Mouse (Mus musculus) liver, adult 2 months (tissue): Measurements from ENCODE around the gene Afdn. TPM values are rescaled to one million over a fixed set of nuclear protein-coding genes. Genes with fewer than 3 reads are reported as not detected.
"Not testable (repeated sequence)": the region's sequence is repeated elsewhere in the genome, so short reads cannot be mapped to it uniquely, and the experiment has no call there.

Experiments
- DNase-seq: peaks from one replicate; pipeline ENCODE4 v3.0.0-alpha.2; 2011; ENCODE audit warnings: low read depth, low spot score; ENCODE audit errors: extremely low read depth
- H3K27ac ChIP-seq: fragments of 200-500 bp; replicated peaks from 2 replicates; pipeline ENCODE4 v1.5.1; 2012; ENCODE audit warnings: low read depth, mild to moderate bottlenecking, control low read depth, inconsistent platforms, low read length; ENCODE audit not compliant: insufficient read depth
- H3K27me3 ChIP-seq: fragments of 200-500 bp; 2 replicates; pipeline ENCODE4 v1.6.1; 2012; ENCODE audit warnings: mild to moderate bottlenecking, moderate library complexity, low read length, inconsistent platforms; ENCODE audit not compliant: control insufficient read depth, insufficient read depth
- H3K36me3 ChIP-seq: fragments of 200-500 bp; 2 replicates; pipeline ENCODE4 v1.6.1; 2012; ENCODE audit warnings: low read length, inconsistent platforms; ENCODE audit not compliant: control insufficient read depth, insufficient read depth
- H3K4me1 ChIP-seq: fragments of 200-500 bp; 2 replicates; pipeline ENCODE4 v1.6.1; 2011; ENCODE audit warnings: low read length; ENCODE audit not compliant: control insufficient read depth, insufficient read depth
- H3K4me3 ChIP-seq: fragments of 200-500 bp; 2 replicates; pipeline ENCODE4 v1.5.1; 2011; ENCODE audit warnings: low read depth, mild to moderate bottlenecking, control low read depth, low read length, moderate library complexity; ENCODE audit not compliant: insufficient read depth
- H3K79me2 ChIP-seq: fragments of 200-500 bp; 2 replicates; pipeline ENCODE4 v1.6.1; 2012; ENCODE audit warnings: inconsistent platforms, mild to moderate bottlenecking, low read length, moderate library complexity; ENCODE audit not compliant: control insufficient read depth, insufficient read depth
- H3K9ac ChIP-seq: fragments of 200-500 bp; 2 replicates; pipeline ENCODE4 v1.6.1; 2012; ENCODE audit warnings: low read depth, mild to moderate bottlenecking, control low read depth, inconsistent platforms, low read length
- CTCF ChIP-seq: fragments of 200-500 bp; IDR thresholded peaks from 2 replicates; pipeline ENCODE4 v1.5.1; 2011; ENCODE audit warnings: low read depth, low read length, control low read depth
- POLR2A ChIP-seq: fragments of 200-500 bp; IDR thresholded peaks from 2 replicates; pipeline ENCODE4 v1.6.1; 2011; ENCODE audit warnings: low read length, control low read depth; ENCODE audit not compliant: insufficient read depth; ENCODE audit errors: extremely low read depth
- WGBS: fragments of 180-500 bp; shearing (Covaris S2); methylation state at CpG from one replicate; pipeline ENCODE4 v1.1.7; 2018; 5-methylcytosine and 5-hydroxymethylcytosine counted together
- polyA plus RNA-seq: library from polyadenylated mRNA; depleted of rRNA; stranded (reverse); fragments of >200 nt; gene quantifications from 2 replicates; pipeline ENCODE4 v1.2.3, GENCODE M21; 2012
- total RNA-seq: library from RNA; depleted of rRNA; stranded (reverse); fragments of >200 nt; gene quantifications from 2 replicates; pipeline ENCODE4 v1.2.3, GENCODE M21; 2014

The Afdn gene
- total and polyA plus RNA-seq, 2 experiments: 15.9 to 41.3 TPM

- Histone ChIP-seq H3K27ac (no peak overlapping the region), H3K36me3 (no peaks in the 10 kb centered on the region)
- WGBS: 93% methylated on average over 6 of the region's 6 CpGs
Observed at GRCm38 (mm10) chr17:13754940-13755339, 5.4 kb upstream of the Afdn start.

GRCm38 (mm10) chr17:13758586-13758985 is 1.8 kb upstream of the Afdn start:
- peaks cover 10% of the 10 kb centered on the region for H3K79me2 ChIP-seq
- TF ChIP-seq POLR2A: no peak
- TF ChIP-seq CTCF: no peak
- H3K27me3 ChIP-seq: no peaks in the 10 kb centered on the region
- H3K4me3 ChIP-seq: no peak overlapping the region
- no peak overlapping the region for H3K9ac ChIP-seq
- no peak overlapping the region for H3K27ac ChIP-seq
- no peak for DNase-seq
- H3K4me1 ChIP-seq: peaks cover 6% of the 10 kb centered on the region
- 92% methylated on average over 7 of the region's 7 CpGs for WGBS
- no peaks in the 10 kb centered on the region for H3K36me3 ChIP-seq

More at GRCm38 (mm10) chr17:13754940-13755339, 5.4 kb upstream of the Afdn start:
- Histone ChIP-seq H3K9ac (no peak overlapping the region), H3K4me1 (peaks cover 3% of the 10 kb centered on the region; the same call in 1 of the 2 replicates), H3K27me3 (no peaks in the 10 kb centered on the region), H3K79me2 (no peaks in the 10 kb centered on the region), H3K4me3 (no peak overlapping the region)
- no peak for DNase-seq
- no peak for TF ChIP-seq POLR2A
- TF ChIP-seq CTCF: no peak

- Histone ChIP-seq H3K4me1 (peaks cover 6% of the 10 kb centered on the region), H3K4me3 (peak overlapping the region; percentile 92; the same call in 1 of the 2 replicates), H3K9ac (peak overlapping the region; percentile 73; the same call in 1 of the 2 replicates), H3K36me3 (no peaks in the 10 kb centered on the region), H3K79me2 (peaks cover 10% of the 10 kb centered on the region), H3K27ac (peak overlapping the region; percentile 85), H3K27me3 (no peaks in the 10 kb centered on the region)
- TF ChIP-seq POLR2A: no peak
- no peak for TF ChIP-seq CTCF
- DNase-seq: peak; percentile 53
- 23% methylated on average over 13 of the region's 13 CpGs for WGBS
Observed at GRCm38 (mm10) chr17:13759156-13759852, 1.0 kb upstream of the Afdn start.

DNA sequence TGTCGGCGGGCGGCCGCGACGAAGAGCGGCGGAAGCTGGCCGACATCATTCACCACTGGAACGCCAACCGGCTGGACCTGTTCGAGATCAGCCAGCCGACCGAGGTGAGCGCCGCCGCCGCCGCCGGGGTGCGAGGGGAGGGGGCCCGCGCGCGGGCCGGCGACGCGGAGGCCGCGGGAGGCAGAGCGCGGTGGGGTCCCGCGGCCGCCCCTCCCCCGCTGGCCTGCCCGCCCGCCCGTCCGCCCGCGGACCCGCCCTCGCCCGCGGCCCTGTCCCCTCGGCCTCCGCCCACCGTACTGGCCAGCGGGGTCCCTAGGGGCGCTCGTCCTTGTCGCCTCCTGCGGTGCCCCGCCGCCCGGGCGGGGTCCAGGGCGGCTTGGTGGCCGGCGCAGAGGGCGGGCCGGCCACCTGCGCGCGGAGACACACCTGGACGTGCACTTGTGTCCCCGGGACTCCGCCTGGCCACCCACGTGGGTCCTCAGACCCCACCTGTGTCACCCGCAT is 388 bp downstream of the Afdn start:
- Histone ChIP-seq H3K27ac (peak overlapping the region; percentile 73), H3K9ac (peak overlapping the region; percentile 98), H3K4me3 (peak overlapping the region; percentile 73), H3K27me3 (no peaks in the 10 kb centered on the region), H3K4me1 (peaks cover 6% of the 10 kb centered on the region), H3K79me2 (peaks cover 14% of the 10 kb centered on the region), H3K36me3 (no peaks in the 10 kb centered on the region)
- TF ChIP-seq POLR2A (no peak), CTCF (no peak)
- 1% methylated on average over 69 of the region's 72 CpGs for WGBS
- no peak for DNase-seq

GRCm38 (mm10) chr17:13761179-13761913 is 1.0 kb downstream of the Afdn start, which contains the start of gene Tcte2:
Gene Tcte2 (minus strand): TSS chr17:13761825.
- TF ChIP-seq POLR2A: no peak
- TF ChIP-seq CTCF: no peak
- Histone ChIP-seq H3K9ac (peak within 1 kb of the TSS; percentile 98), H3K27ac (peak within 1 kb of the TSS; percentile 73), H3K79me2 (peaks cover 17% of the 10 kb centered on the region), H3K27me3 (no peaks in the 10 kb centered on the region), H3K4me1 (peaks cover 6% of the 10 kb centered on the region), H3K4me3 (peak within 1 kb of the TSS; percentile 73), H3K36me3 (no peaks in the 10 kb centered on the region)
- WGBS: under 1% methylated on average over 72 of the region's 74 CpGs
- peak; percentile 56 for DNase-seq

- Histone ChIP-seq H3K36me3 (no peaks in the 10 kb centered on the region), H3K79me2 (peaks cover 20% of the 10 kb centered on the region), H3K27me3 (no peaks in the 10 kb centered on the region), H3K27ac (no peak overlapping the region), H3K9ac (no peak overlapping the region), H3K4me1 (peaks cover 7% of the 10 kb centered on the region), H3K4me3 (no peak overlapping the region)
- no peak for DNase-seq
- 88% methylated on average over 1 of the region's 1 CpGs for WGBS
- no peak for TF ChIP-seq CTCF
Observed at GRCm38 (mm10) chr17:13763819-13764218, 3.5 kb downstream of the Afdn start.

GRCm38 (mm10) chr17:13764911-13765310 is 4.6 kb downstream of the Afdn start:
- not testable (repeated sequence) for H3K4me3 ChIP-seq, H3K36me3 ChIP-seq, H3K27me3 ChIP-seq, DNase-seq, H3K9ac ChIP-seq, H3K27ac ChIP-seq, H3K4me1 ChIP-seq
- 44% methylated on average over 2 of the region's 2 CpGs for WGBS
- H3K79me2 ChIP-seq: peaks cover 20% of the 10 kb centered on the region
